Mouse (Mus musculus) thymus, adult 2 months (tissue): ENCODE measurements around the gene Eif4h. TPM values are rescaled to one million over a fixed set of nuclear protein-coding genes. Genes with fewer than 3 reads are reported as not detected.

Source experiments
- DNase-seq: peaks from one replicate; pipeline ENCODE4 v3.0.0; 2021
- H3K27ac ChIP-seq: fragments of 200-500 bp; 2 replicates; pipeline ENCODE4 v1.5.1; 2012; ENCODE audit warnings: low read length, control low read depth; ENCODE audit not compliant: control insufficient read depth, insufficient read depth
- H3K27me3 ChIP-seq: fragments of 200-500 bp; 2 replicates; pipeline ENCODE4 v1.6.1; 2012; ENCODE audit warnings: mild to moderate bottlenecking, low read length, moderate library complexity, mixed read lengths; ENCODE audit not compliant: control insufficient read depth, insufficient read depth
- H3K36me3 ChIP-seq: fragments of 200-500 bp; 2 replicates; pipeline ENCODE4 v1.6.1; 2012; ENCODE audit warnings: mild to moderate bottlenecking, low read length, moderate library complexity; ENCODE audit not compliant: control insufficient read depth, insufficient read depth
- H3K4me1 ChIP-seq: fragments of 200-500 bp; replicated peaks from 2 replicates; pipeline ENCODE4 v1.6.1; 2012; ENCODE audit warnings: low read length; ENCODE audit not compliant: control insufficient read depth, insufficient read depth
- H3K4me3 ChIP-seq: fragments of 200-500 bp; 2 replicates; pipeline ENCODE4 v1.5.1; 2012; ENCODE audit warnings: mild to moderate bottlenecking, low read length, control low read depth, moderate library complexity; ENCODE audit not compliant: control insufficient read depth, insufficient read depth
- CTCF ChIP-seq: fragments of 200-500 bp; IDR thresholded peaks from 2 replicates; pipeline ENCODE4 v1.5.1; 2012; ENCODE audit warnings: mild to moderate bottlenecking, control low read depth, low read length, moderate library complexity, borderline replicate concordance; ENCODE audit not compliant: control insufficient read depth, poor library complexity, insufficient read depth; ENCODE audit errors: extremely low read depth
- POLR2A ChIP-seq: fragments of 200-500 bp; IDR thresholded peaks from 2 replicates; pipeline ENCODE4 v1.6.1; 2012; ENCODE audit warnings: mild to moderate bottlenecking, low read length, control low read depth, moderate library complexity; ENCODE audit not compliant: control insufficient read depth, poor library complexity, insufficient read depth; ENCODE audit errors: extremely low read depth
- WGBS: fragments of 180-500 bp; shearing (Covaris S2); methylation state at CpG from one replicate; pipeline ENCODE4 v1.1.7; 2018; 5-methylcytosine and 5-hydroxymethylcytosine counted together
- polyA plus RNA-seq: library from polyadenylated mRNA; depleted of rRNA; stranded (reverse); fragments of >200 nt; gene quantifications from 2 replicates; pipeline ENCODE4 v1.2.3, GENCODE M21; 2012

Gene Eif4h
- polyA plus RNA-seq, 1 experiment = 322 TPM

DNA sequence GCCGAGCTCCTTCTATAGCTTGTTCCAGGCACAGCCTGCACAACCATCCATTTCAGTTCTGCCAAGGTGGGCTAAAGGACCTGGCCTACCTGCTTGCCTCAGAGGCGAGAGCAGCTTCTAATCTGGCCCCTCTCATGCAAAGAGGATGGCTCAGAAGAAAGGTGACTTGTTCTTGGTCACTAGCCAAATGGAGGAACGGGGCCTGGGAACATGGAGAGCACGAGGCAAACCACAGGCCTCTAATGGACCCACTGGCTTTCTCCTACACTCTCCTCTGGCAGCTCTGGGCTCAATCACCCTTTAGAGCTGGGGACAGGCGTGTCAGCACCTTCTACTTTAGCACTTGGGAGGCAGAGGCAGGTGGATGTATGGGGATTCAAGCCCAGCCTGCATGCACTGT is 35.7 kb upstream of the Eif4h start:
- H3K27ac ChIP-seq = no peak overlapping the region

DNA sequence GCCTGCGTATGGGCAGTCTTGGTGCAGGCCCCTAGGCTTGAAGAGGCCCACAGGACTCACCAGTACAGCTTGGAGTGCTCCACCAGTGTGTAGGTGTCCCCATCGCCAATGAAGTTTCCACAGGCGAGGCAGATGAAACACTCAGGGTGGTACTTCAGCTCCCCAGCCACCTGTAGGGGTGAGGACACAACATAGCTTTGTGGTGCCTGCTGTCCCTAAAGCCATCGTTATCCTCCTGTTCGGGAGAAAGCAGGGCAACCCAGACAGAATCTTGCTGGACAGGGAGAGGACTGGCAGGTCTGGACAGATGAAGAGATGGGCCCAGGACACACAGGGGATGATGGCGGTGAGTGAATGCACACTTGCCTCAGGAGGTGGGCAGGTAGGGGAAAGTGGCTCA is 33.3 kb upstream of the Eif4h start:
- Histone ChIP-seq H3K4me1 (peaks cover 24% of the 10 kb centered on the region), H3K4me3 (no peak overlapping the region), H3K27me3 (no peaks in the 10 kb centered on the region), H3K36me3 (no peaks in the 10 kb centered on the region), H3K27ac (no peak overlapping the region)
- no peak for TF ChIP-seq POLR2A
- no peak for TF ChIP-seq CTCF
- DNase-seq = no peak
- 93% methylated on average over 6 of the region's 6 CpGs for WGBS

More for the DNA sequence above, 35.7 kb upstream of the Eif4h start:
- no peak for DNase-seq
- H3K4me1 ChIP-seq = peaks cover 40% of the 10 kb centered on the region
- no peaks in the 10 kb centered on the region for H3K27me3 ChIP-seq
- no peaks in the 10 kb centered on the region for H3K36me3 ChIP-seq
- WGBS = 92% methylated on average over 5 of the region's 5 CpGs
- TF ChIP-seq CTCF = no peak
- no peak overlapping the region for H3K4me3 ChIP-seq

DNA sequence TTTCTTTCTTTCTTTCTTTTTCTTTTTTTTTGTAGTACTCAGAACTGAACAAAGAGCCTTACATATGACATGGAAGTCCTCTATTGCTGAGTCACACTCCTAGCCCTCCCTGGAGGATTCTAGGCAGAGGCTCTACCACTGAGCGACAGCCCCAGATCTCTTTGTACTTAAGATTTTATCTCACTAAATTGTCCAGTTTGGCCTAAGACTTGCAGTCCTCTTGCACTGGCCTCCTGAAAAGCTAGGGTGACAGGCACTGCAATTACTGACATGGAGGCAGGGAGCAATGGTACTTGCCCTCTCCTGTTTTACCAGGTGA is 32.9 kb upstream of the Eif4h start:
- H3K27me3 ChIP-seq = no peaks in the 10 kb centered on the region
- peaks cover 19% of the 10 kb centered on the region for H3K4me1 ChIP-seq
- no peak overlapping the region for H3K27ac ChIP-seq
- no peak for DNase-seq
- WGBS = 88% methylated on average over 1 of the region's 1 CpGs
- H3K36me3 ChIP-seq = no peaks in the 10 kb centered on the region
- TF ChIP-seq POLR2A = no peak
- no peak for TF ChIP-seq CTCF
- H3K4me3 ChIP-seq = no peak overlapping the region

DNA sequence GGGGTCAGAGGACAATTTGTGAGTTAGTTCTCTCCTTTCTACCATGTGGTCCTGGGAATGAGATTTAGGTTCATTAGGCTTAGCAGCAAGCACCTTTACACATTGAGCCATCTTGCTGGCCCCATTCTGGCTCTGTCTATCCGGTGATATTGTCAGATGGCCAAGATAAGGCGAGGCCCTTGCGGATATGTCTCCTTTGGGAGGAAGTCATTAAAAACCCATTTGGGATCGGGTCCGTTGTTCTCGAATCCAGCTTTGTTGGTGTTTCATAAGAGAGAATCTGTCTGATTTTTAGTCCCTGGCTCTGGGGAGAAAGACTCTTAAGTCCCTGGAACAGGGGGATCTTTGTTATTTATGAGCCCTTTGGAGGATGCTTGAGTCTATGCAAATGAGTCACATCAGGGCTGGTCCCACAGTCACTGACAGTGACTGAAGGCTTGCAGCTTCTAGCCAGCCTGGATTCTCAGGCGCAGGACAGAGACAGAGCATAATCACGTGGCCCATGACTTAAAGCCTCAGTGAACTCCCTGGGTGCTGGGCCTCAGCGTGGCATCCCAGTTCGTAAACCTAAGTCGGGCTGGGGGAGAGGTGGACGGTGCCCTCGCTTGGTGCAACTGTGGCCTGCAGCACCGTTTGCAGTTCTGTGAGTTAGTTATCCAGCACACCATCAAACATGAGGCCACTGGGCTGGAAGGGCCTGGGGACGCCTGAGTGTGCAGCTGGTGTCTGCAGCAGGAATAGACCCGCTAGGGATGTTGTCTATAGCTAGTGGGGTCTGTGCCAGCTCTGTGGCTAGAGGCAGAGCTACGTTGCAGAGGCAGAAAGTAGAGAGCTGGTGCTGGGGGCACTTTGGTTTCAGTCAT is 32.3 kb upstream of the Eif4h start:
- no peaks in the 10 kb centered on the region for H3K27me3 ChIP-seq
- no peak overlapping the region for H3K27ac ChIP-seq
- no peaks in the 10 kb centered on the region for H3K36me3 ChIP-seq
- TF ChIP-seq POLR2A (no peak), CTCF (no peak)
- H3K4me1 ChIP-seq = peaks cover 13% of the 10 kb centered on the region
- DNase-seq = no peak
- no peak overlapping the region for H3K4me3 ChIP-seq
- WGBS = 92% methylated on average over 17 of the region's 17 CpGs

DNA sequence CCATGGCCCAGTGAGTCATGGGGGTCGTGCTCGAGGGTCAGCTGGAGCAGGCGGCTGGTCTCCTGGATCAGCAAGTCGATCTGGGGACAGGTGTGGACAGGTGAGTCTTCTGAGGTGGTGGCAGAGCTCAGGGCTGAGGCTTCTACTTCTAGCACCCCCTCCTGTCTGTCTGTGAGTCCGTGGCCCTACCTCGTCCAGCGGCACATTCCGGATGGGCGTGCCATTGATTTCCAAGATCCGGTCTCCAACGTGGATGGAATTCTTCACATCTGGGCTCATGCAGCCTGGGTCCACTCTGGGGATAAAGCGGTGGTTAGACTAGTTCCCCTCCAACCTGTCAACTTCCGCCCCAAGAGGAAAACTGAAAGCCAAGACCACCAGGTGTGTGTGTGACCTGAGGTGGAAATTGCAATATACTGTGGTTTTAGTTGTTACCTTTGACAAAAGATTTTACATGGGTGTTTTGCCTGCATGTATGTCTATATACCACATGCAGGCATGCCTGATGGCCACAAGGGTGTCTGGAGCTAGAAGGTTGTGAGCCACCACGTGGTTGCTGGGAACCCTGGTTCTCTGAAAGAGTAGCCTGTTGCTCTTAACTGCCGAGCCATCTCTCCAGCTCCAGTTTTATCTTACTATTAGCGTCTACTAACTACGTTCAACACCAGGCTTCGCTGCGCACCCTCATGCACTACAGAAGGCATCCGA is 29.9 kb upstream of the Eif4h start:
- TF ChIP-seq CTCF = no peak
- DNase-seq = no peak
- no peak overlapping the region for H3K27ac ChIP-seq
- no peaks in the 10 kb centered on the region for H3K27me3 ChIP-seq
- no peaks in the 10 kb centered on the region for H3K36me3 ChIP-seq
- H3K4me1 ChIP-seq = no peaks in the 10 kb centered on the region
- no peak overlapping the region for H3K4me3 ChIP-seq
- WGBS = 94% methylated on average over 20 of the region's 20 CpGs

DNA sequence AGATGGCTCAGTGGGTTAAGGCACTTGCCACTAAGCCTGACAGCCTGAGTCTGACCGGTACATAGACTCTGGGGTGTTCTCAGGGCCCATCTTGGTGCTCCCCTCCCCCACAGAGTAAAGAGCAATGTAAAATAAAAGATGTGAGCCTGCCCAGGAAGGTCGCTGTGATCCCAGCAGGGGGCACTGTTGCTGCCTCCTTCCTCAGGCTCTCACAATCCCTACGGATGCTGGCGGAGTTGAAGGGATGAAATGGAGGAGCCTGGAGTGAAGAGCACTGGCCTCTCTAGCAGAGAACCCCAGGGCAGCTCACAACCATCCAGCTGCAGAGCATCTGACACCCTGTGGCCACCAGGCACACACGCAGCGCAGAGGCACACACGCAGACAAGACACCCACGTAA is 29.2 kb upstream of the Eif4h start:
- peak; percentile 32; the same call in 1 of the 2 replicates for TF ChIP-seq CTCF
- TF ChIP-seq POLR2A = no peak
- 93% methylated on average over 8 of the region's 8 CpGs for WGBS
- DNase-seq = no peak

More for the DNA sequence above, 29.2 kb upstream of the Eif4h start:
- Histone ChIP-seq H3K36me3 (no peaks in the 10 kb centered on the region), H3K4me3 (no peak overlapping the region), H3K27me3 (no peaks in the 10 kb centered on the region), H3K27ac (no peak overlapping the region), H3K4me1 (no peaks in the 10 kb centered on the region)
